Mouse (Mus musculus): Measurements from ENCODE around the gene Tacc3.

Tacc3 gene

DNA sequence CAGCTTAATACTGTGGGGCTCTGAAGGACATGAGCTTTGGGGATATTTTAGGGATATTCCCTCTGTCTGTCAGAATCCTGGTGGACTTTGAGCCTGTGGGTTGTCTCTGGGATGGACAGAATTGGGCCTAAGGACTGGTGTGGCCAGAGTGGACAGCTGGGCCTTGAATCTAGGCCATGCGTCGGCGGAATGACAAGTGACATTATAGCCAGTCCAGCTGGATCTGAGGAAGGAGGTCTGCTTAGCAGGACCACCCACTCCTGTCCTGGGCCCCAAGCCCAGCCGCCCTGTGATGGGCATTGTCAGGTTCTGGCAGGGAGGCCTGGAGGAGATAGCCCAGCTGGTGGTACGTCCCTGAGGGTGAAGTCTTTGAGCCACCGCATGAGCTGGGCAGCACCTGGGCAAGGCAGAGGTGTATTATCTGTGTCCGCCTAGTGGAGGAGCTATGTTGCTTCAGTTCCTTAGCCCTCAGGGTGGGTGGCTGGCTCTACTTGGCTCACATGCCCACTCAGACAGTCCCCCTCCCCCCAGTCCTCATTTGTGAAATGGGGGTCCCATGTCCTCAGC, 68.2 kb downstream of the Tacc3 start:
- peak in 1 of 2 experiments; percentile 34 for DNase-seq

DNA sequence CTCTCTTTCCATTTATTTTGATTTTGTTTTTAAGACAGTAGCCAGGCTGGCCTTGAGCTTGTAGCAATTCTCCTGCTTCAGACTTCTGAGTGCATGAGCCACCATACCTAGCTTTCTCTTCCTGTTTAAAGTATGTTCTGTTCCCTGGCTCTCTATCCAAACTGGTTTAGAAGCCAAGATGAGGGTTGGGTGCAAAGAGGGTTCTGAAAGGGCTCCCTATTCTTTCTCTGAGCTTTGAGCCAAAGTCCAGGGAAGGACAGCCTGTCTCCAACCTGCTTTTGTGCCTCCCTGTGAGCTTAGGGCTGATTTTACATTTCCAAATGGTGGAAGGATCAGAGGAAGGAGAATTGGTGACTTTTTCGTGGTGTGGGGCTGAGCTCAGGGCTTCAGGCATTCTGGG, 69.0 kb downstream of the Tacc3 start:
- DNase-seq: no peak

All from cerebellum, postnatal 25 days (tissue).